Mouse (Mus musculus): Measurements from ENCODE around the gene Ift22.

GRCm38 (mm10) chr5:136919546-136920301, 11.8 kb downstream of the Ift22 start:
- TF ChIP-seq CTCF (IDR thresholded peaks at IDR 0.05; ENCODE audit: control insufficient read depth, insufficient read depth, low read length) (no peak), POLR2A (IDR thresholded peaks at IDR 0.05; ENCODE audit: borderline replicate concordance, control insufficient read depth, low read depth, low read length) (no peak)
